Mouse (Mus musculus) heart, postnatal 0 days (tissue): ENCODE data around the gene Prdm13. TPM values are rescaled to one million over a fixed set of nuclear protein-coding genes. Genes with fewer than 3 reads are reported as not detected.

Experiments used
- ATAC-seq: fragments of 200-750 bp; cut with Nextera tagmentation; 2 replicates; pipeline ENCODE4 v1.8.0; 2017; ENCODE audit warnings: low read depth, moderate number of reproducible peaks, moderate library complexity; ENCODE audit not compliant: insufficient read depth
- DNase-seq: peaks from one replicate; pipeline ENCODE4 v3.0.0-alpha.2; 2016; ENCODE audit warnings: low spot score
- H3K27ac ChIP-seq: fragments of 300-500 bp; sonication (generic); 2 replicates; pipeline ENCODE4 v1.5.1; 2014; ENCODE audit warnings: low read depth, mild to moderate bottlenecking
- H3K27me3 ChIP-seq: fragments of 300-500 bp; sonication (generic); 2 replicates; pipeline ENCODE4 v1.6.1; 2014; ENCODE audit warnings: low read length, mixed read lengths; ENCODE audit not compliant: control insufficient read depth, insufficient read depth
- H3K36me3 ChIP-seq: fragments of 300-500 bp; sonication (generic); replicated peaks from 2 replicates; pipeline ENCODE4 v1.6.1; 2014; ENCODE audit warnings: low read length, mixed read lengths; ENCODE audit not compliant: control insufficient read depth, insufficient read depth
- H3K4me1 ChIP-seq: fragments of 300-500 bp; sonication (generic); 2 replicates; pipeline ENCODE4 v1.6.1; 2014; ENCODE audit warnings: antibody characterized with exemption; ENCODE audit not compliant: control insufficient read depth, insufficient read depth
- H3K4me2 ChIP-seq: fragments of 300-500 bp; sonication (generic); 2 replicates; pipeline ENCODE4 v1.6.1; 2014; ENCODE audit warnings: low read depth, mild to moderate bottlenecking, low read length, moderate library complexity
- H3K4me3 ChIP-seq: fragments of 300-500 bp; sonication (generic); 2 replicates; pipeline ENCODE4 v1.5.1; 2014; ENCODE audit warnings: low read depth, low read length
- H3K9ac ChIP-seq: fragments of 300-500 bp; sonication (generic); replicated peaks from 2 replicates; pipeline ENCODE4 v1.6.1; 2014; ENCODE audit warnings: low read depth, low read length, mixed read lengths
- H3K9me3 ChIP-seq: fragments of 300-500 bp; sonication (generic); replicated peaks from 2 replicates; pipeline ENCODE4 v1.6.1; 2016; ENCODE audit warnings: low read length; ENCODE audit not compliant: control insufficient read depth
- CTCF ChIP-seq: IDR thresholded peaks from 2 replicates; pipeline ENCODE4 v1.5.1; 2016; ENCODE audit warnings: antibody characterized with exemption, control low read depth, low read depth
- EP300 ChIP-seq: IDR thresholded peaks from 2 replicates; pipeline ENCODE4 v1.6.1; 2016; ENCODE audit warnings: antibody characterized with exemption, low read depth
- WGBS: fragments of 180-500 bp; shearing (Covaris S2); extraction: QIAGEN DNeasy Blood & Tissue Kit; methylation state at CpG from one replicate; pipeline ENCODE4 v1.1.7; 2014; 5-methylcytosine and 5-hydroxymethylcytosine counted together
- polyA plus RNA-seq: library from polyadenylated mRNA; unstranded; fragments of >200 nt; fragmentation: Nextera tagmentation; extraction: Ambion mirVana; gene quantifications from 2 replicates; pipeline ENCODE4 v1.2.1, GENCODE M21; 2015
- total RNA-seq: library from RNA; depleted of rRNA; stranded (reverse); fragments of >200 nt; gene quantifications from 2 replicates; pipeline ENCODE4 v1.2.3, GENCODE M21; 2014; ENCODE audit warnings: low replicate concordance; rRNA removed

Prdm13 gene
- total RNA-seq (not detected in 2 replicates), polyA plus RNA-seq (not detected in 2 replicates)

DNA sequence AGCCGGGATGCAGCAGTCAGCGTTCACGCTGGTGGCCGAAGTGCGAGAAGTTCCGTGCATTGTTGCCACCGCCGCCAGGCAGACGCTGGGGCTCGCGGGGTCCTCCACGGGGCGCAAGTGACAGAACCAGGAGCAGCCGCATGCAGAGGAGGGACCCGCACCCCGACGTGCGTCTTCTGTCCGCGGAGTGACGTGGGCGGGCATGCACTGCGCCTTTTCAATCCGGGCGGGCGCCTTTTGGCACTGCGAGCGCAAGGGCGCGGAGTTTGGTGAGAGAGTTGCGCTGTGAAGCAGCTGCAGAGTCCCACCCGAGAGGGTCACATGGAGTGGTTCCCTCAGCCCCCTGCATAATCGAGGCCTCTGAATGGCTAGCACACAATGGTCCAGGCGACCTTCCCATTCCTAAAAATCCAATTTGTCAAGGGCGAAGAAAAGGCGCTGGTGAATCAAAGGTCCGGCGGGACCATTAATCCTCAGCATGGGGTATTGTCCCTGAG lies at the start of gene Prdm13:
TSS of gene Prdm13 (minus strand) at position 369 of the 497 bp plus-strand sequence.
- Histone ChIP-seq H3K27ac (no peak within 1 kb of the TSS), H3K4me2 (no peak within 1 kb of the TSS), H3K4me1 (peaks cover 2% of the 10 kb centered on the region; the same call in 1 of the 2 replicates), H3K9ac (no peak within 1 kb of the TSS), H3K9me3 (no peaks in the 10 kb centered on the region), H3K36me3 (no peaks in the 10 kb centered on the region), H3K4me3 (no peak within 1 kb of the TSS), H3K27me3 (peaks cover 100% of the 10 kb centered on the region)
- ATAC-seq, result no peak
- no peak for DNase-seq
- TF ChIP-seq CTCF, result no peak
- no peak for TF ChIP-seq EP300
- under 1% methylated on average over 38 of the region's 38 CpGs for WGBS

DNA sequence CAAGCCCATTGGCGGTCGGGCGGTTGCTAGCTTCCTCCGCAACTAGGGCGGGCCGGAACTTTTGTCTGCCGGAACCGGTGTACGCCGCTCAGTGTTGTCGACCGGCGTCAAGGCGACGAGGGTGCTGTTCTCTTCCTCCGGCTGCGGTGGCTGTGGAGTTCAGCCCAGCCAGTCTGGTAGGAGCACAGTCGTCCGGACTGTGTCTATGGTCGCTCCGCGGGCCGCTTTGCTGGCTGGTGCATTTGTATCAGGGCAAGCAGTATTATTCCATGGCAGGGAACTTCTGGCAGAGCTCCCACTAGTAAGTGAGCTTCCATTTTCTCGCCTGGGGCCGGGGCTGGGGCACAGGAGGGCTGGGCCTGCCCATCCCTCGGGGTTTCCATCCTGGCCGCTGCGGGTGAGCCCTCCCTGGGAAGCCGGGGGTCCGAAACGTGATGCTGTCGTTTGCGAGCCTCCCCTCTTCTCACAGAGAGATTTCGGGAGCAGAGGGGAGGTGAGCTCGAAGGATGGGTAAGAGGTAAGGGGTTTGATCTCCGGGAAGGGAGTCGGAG lies 41.9 kb upstream of the Prdm13 start, which contains the start of gene Ccnc:
TSS of gene Ccnc (plus strand) at position 87 of the 551 bp plus-strand sequence.
- peak; percentile 91 for DNase-seq
- peak within 1 kb of the TSS; percentile 73 for H3K9ac ChIP-seq
- TF ChIP-seq EP300, result no peak
- no peak for TF ChIP-seq CTCF
- H3K4me3 ChIP-seq, result peak within 1 kb of the TSS; percentile 86
- peaks cover 5% of the 10 kb centered on the region for H3K4me1 ChIP-seq
- peak within 1 kb of the TSS; percentile 90 for H3K4me2 ChIP-seq
- under 1% methylated on average over 37 of the region's 37 CpGs for WGBS
- H3K27ac ChIP-seq, result peak within 1 kb of the TSS; percentile 83
- no peaks in the 10 kb centered on the region for H3K9me3 ChIP-seq
- peak; percentile 98 for ATAC-seq
- H3K36me3 ChIP-seq, result 0 out of 2 replicates have a peak, but pooled peaks cover under 1% of the 10 kb centered on the region
- H3K27me3 ChIP-seq, result no peaks in the 10 kb centered on the region

DNA sequence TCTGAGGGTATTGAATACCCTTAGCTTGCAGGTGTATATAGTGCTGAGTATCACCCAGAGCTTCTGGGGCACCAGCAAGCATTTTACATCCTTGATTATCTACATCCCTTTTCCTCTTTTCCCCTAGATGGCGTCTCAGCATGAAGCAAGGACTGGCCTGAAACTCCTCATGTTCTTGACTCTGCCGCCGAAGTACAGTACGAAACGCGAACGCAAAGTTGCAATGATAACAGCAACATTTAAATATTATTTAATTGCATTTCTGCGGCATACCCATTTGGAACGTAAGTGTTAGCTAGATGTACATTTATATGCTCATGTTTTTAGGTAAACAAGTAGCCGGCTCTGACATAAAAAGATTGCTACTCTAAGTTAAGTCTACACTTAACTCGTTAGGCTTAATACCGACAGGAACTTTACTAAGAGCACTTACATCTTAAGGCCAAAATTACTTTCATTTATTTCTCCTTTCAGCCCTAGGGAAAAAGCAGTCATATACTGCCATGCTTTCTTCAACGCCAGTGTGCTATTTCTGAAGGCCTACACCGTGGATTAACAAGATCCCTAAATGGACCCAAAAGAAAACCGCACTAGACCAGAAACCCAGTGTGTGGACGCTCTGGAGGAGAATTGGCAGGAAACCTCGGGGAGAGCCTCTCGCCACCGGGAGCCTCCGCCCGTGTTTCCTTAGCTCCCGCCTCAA lies 41.3 kb upstream of the Prdm13 start:
- Histone ChIP-seq H3K9me3 (no peaks in the 10 kb centered on the region), H3K36me3 (no peaks in the 10 kb centered on the region), H3K27ac (peak overlapping the region; percentile 68), H3K4me3 (peak overlapping the region; percentile 86), H3K9ac (peak overlapping the region; percentile 73), H3K27me3 (no peaks in the 10 kb centered on the region), H3K4me2 (peak overlapping the region; percentile 90), H3K4me1 (peaks cover 5% of the 10 kb centered on the region)
- DNase-seq (peak; percentile 44), ATAC-seq (peak; percentile 56)
- WGBS, result 1% methylated on average over 22 of the region's 22 CpGs
- peak; percentile 64 for TF ChIP-seq CTCF
- no peak for TF ChIP-seq EP300

DNA sequence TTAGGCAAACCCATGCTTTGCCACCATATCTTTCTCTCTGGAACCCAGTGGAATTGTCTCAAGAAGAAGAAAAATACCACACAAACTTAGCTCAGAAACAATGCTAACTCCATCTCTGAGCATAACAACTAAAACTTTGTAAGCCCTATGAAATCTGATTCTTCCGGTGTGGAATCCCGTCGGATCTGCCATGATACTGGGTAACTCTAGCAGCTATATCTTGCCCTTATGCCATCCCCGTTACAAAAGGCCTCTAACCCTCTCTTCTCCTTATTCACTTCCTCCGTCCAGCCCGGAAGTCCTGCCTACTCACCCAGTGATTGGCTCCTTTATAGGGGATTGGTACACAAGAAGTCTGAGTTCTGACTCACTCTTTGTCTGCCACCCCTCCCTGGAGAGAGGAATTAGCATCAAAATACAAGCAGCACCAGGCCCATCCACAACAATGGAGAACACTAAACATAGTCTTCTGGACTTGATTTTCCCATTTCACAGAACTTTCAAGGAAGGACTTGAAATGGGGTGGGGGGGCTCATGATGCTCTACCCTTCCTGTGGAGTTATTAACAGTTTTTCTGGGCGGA lies 37.1 kb upstream of the Prdm13 start:
- DNase-seq (no peak), ATAC-seq (no peak)
- H3K4me1 ChIP-seq, result no peaks in the 10 kb centered on the region
- no peak overlapping the region for H3K4me2 ChIP-seq
- no peak for TF ChIP-seq CTCF
- no peak for TF ChIP-seq EP300
- no peaks in the 10 kb centered on the region for H3K36me3 ChIP-seq
- no peak overlapping the region for H3K27ac ChIP-seq
- H3K9me3 ChIP-seq, result no peaks in the 10 kb centered on the region
- no peaks in the 10 kb centered on the region for H3K27me3 ChIP-seq
- no peak overlapping the region for H3K9ac ChIP-seq
- H3K4me3 ChIP-seq, result no peak overlapping the region
- whole genome bisulfite sequencing, result 56% methylated on average over 7 of the region's 7 CpGs

DNA sequence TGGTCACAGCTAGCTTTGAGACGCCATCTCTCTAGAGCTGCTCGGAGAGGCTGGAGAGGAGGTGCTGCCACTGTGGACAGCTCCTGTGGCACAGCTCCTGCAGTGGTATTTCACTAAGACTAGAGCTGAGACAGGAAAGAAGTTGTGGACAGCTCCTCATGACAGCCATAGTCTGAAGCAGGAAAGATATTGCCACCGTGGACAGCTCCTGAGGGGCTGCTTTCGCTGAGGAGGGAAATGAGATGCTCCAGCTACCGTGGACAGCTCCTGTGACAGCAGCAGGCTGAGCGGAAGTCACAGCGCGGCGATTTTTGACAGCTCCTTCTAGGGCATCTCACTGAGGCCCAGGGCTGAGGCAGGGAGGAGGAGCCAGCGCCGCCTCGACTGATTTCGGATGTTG lies 26.4 kb upstream of the Prdm13 start:
- H3K9ac ChIP-seq, result no peak overlapping the region
- no peak overlapping the region for H3K4me3 ChIP-seq
- WGBS, result 2% methylated on average over 13 of the region's 13 CpGs
- 0 out of 2 replicates have a peak, but pooled peaks cover 7% of the 10 kb centered on the region for H3K27me3 ChIP-seq
- DNase-seq (peak; percentile 93), ATAC-seq (peak; percentile 98)
- H3K9me3 ChIP-seq, result no peaks in the 10 kb centered on the region
- TF ChIP-seq CTCF, result peak; percentile 10; the same call in 1 of the 2 replicates
- TF ChIP-seq EP300, result peak; percentile 78; the same call in 1 of the 2 replicates
- H3K4me2 ChIP-seq, result no peak overlapping the region
- no peaks in the 10 kb centered on the region for H3K4me1 ChIP-seq
- H3K27ac ChIP-seq, result no peak overlapping the region
- no peaks in the 10 kb centered on the region for H3K36me3 ChIP-seq
